Mouse (Mus musculus) cerebellum, postnatal 4 days (tissue): Measurements from ENCODE around the gene Cdkl4.

Experiments used
- DNase-seq, 2 experiments: peaks; one replicate each; pipeline ENCODE4 v3.0.0; 2022; ENCODE audit warnings: low spot score in 2 of 2, mixed read lengths in 1 of 2

Gene Cdkl4

DNA sequence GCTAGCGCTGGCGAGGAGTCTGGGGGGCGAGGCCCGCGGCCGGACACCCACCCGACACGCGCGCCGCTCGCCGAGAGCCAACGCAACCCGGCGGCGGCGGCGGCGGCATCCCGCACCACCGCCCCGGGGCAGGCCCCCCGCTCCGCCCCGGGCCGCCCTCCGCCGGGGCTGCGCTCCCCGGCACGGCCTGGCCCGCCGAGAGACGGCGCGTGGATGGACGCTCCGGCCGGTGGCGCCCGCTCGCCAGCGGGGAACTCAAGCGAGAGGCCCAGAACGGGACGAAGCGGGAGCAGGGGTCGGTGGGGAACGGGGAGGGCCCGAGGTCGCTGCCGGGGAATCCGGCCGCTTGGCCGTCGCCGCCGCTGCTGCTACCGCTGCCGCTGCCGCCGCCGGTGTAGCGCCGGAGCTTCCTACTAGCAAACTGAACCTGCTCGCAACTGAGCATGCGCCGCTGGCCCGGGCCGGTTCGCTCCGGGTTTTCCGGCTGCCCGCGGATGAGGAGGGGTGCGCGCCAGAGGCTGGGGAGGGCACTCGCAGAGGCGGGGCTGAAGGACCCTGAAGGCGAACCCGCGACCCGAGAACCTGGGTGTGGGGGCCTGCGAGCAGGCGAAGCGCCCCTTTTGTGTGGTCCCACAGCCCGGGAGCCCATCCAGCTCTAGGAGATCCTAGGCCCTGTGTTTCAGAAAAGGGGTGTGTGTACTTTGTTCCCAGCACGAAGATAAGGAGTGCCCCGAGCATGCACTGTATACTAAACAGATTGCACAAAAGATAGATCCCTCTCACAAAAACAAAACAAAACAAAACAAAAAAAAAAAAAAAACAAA, 97.4 kb downstream of the Cdkl4 start, which contains the start of gene Sos1:
Gene Sos1, minus strand, starts transcription at position 423 of the 824 bp plus-strand sequence.
- DNase-seq: peak; percentile 96 to 97

- peak; percentile 38 to 46 for DNase-seq
Observed at GRCm38 (mm10) chr17:80479295-80480030, 98.2 kb downstream of the Cdkl4 start.

- no peak for DNase-seq
Observed at GRCm38 (mm10) chr17:80477679-80478078, 99.9 kb downstream of the Cdkl4 start.

DNA sequence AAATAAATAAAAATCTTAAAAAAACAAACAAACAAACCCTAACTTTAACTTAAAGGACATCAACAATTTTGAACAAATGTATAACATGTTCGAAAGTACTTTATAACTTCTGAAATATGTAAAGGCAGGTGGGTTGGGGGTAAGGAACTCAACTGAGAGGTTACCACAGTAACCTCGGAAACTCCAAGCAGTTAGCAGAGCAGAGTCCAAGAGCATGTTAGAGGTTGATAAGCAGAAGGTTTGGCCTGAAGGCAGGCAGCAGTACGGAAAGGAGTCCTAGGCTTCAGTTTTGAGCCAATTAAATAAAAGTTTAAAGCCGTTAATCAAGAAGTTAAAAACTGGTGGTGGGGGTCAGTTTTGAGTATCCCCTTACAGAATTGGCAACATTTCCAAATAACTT, 101.1 kb downstream of the Cdkl4 start:
- DNase-seq: no peak
